Mouse (Mus musculus): ENCODE results near the gene Rbbp5. TPM values are rescaled to one million over a fixed set of nuclear protein-coding genes. Genes with fewer than 3 reads are reported as not detected.
"Not testable (repeated sequence)": the region's sequence is repeated elsewhere in the genome, so short reads cannot be mapped to it uniquely, and the experiment has no call there.

Gene Rbbp5
- 10 to 100 TPM; 14.2 to 20.0 TPM for total RNA-seq (2021)
- long read RNA-seq, experiment 1, partial matches to known transcripts, result 0 of 4 reads
- long read RNA-seq, experiment 1, other reads (novel, unspliced or antisense), result 2 of 4 reads
- long read RNA-seq, experiment 2, partial matches to known transcripts, result 0 of 3 reads
- long read RNA-seq, experiment 2, other reads (novel, unspliced or antisense), result 1 of 3 reads

- peak; percentile 79 to 89 for DNase-seq
- intact Hi-C loops (cut with DNase I), result loop anchor here (2.0 kb wide), 1 partner anchor 60 kb away; the partner anchor contains the start of gene Dstyk
Observed at GRCm38 (mm10) chr1:132476928-132477691, at the start of gene Rbbp5. Gene Rbbp5 (plus strand): TSS chr1:132477365.

- no peak for DNase-seq
- intact Hi-C loops (cut with DNase I), result no loop called here
Observed at GRCm38 (mm10) chr1:132430818-132431217, 46.3 kb upstream of the Rbbp5 start.

GRCm38 (mm10) chr1:132431716-132432115 is 45.4 kb upstream of the Rbbp5 start:
- peak; percentile 35 to 38 for DNase-seq
- intact Hi-C loops (cut with DNase I), result no loop called here

- no peak for DNase-seq
- intact Hi-C loops (cut with DNase I), result no loop called here
Observed at GRCm38 (mm10) chr1:132433349-132433748, 43.8 kb upstream of the Rbbp5 start.

- intact Hi-C loops (cut with DNase I), result loop anchor here (2.0 kb wide), 1 partner anchor 15 kb away; no protein-coding TSS in a partner anchor
- no peak for DNase-seq
Observed at GRCm38 (mm10) chr1:132434032-132434431, 43.1 kb upstream of the Rbbp5 start.

GRCm38 (mm10) chr1:132436320-132436958 is 40.7 kb upstream of the Rbbp5 start:
- intact Hi-C loops (cut with DNase I), result no loop called here
- peak; percentile 22 to 35 for DNase-seq

GRCm38 (mm10) chr1:132436960-132437359 is 40.2 kb upstream of the Rbbp5 start:
- no peak for DNase-seq
- intact Hi-C loops (cut with DNase I), result no loop called here

GRCm38 (mm10) chr1:132437389-132437788 is 39.8 kb upstream of the Rbbp5 start:
- DNase-seq, result no peak
- intact Hi-C loops (cut with DNase I), result no loop called here

GRCm38 (mm10) chr1:132440896-132441435 is 36.2 kb upstream of the Rbbp5 start:
- intact Hi-C loops (cut with DNase I), result loop anchor here (5.0 kb wide), 1 partner anchor 34 kb away; no protein-coding TSS in a partner anchor
- DNase-seq, result no peak

- no peak for DNase-seq
- intact Hi-C loops (cut with DNase I), result no loop called here
Observed at GRCm38 (mm10) chr1:132449742-132450141, 27.4 kb upstream of the Rbbp5 start.

- intact Hi-C loops (cut with DNase I), result no loop called here
- no peak for DNase-seq
Observed at GRCm38 (mm10) chr1:132464651-132465050, 12.5 kb upstream of the Rbbp5 start.

- no peak for DNase-seq
- intact Hi-C loops (cut with DNase I), result no loop called here
Observed at GRCm38 (mm10) chr1:132468926-132469325, 8.2 kb upstream of the Rbbp5 start.

- DNase-seq, result no peak
- intact Hi-C loops (cut with DNase I), result no loop called here
Observed at GRCm38 (mm10) chr1:132469519-132469918, 7.6 kb upstream of the Rbbp5 start.

- intact Hi-C loops (cut with DNase I), result loop anchor here (5.0 kb wide), 1 partner anchor 103 kb away; no protein-coding TSS in a partner anchor
- not testable (repeated sequence) for DNase-seq
Observed at GRCm38 (mm10) chr1:132470031-132470430, 7.1 kb upstream of the Rbbp5 start.

- intact Hi-C loops (cut with DNase I), result loop anchor here (5.0 kb wide), 1 partner anchor 104 kb away; no protein-coding TSS in a partner anchor
- DNase-seq, result no peak
Observed at GRCm38 (mm10) chr1:132471032-132471431, 6.1 kb upstream of the Rbbp5 start.

- intact Hi-C loops (cut with DNase I), result loop anchor here (5.0 kb wide), 1 partner anchor 104 kb away; no protein-coding TSS in a partner anchor
- no peak for DNase-seq
Observed at GRCm38 (mm10) chr1:132471499-132471898, 5.7 kb upstream of the Rbbp5 start.

GRCm38 (mm10) chr1:132472537-132472936 is 4.6 kb upstream of the Rbbp5 start:
- intact Hi-C loops (cut with DNase I), result loop anchor here (5.0 kb wide), 1 partner anchor 105 kb away; no protein-coding TSS in a partner anchor

GRCm38 (mm10) chr1:132474496-132474895 is 2.7 kb upstream of the Rbbp5 start:
- intact Hi-C loops (cut with DNase I), result loop anchor here (5.0 kb wide), 1 partner anchor 107 kb away; no protein-coding TSS in a partner anchor
- DNase-seq, result no peak

More at GRCm38 (mm10) chr1:132472537-132472936, 4.6 kb upstream of the Rbbp5 start:
- DNase-seq, result no peak

- intact Hi-C loops (cut with DNase I), result loop anchor here (2.0 kb wide), 1 partner anchor 60 kb away; the partner anchor contains the start of gene Dstyk
- no peak for DNase-seq
Observed at GRCm38 (mm10) chr1:132476575-132476927, 614 bp upstream of the Rbbp5 start.

- intact Hi-C loops (cut with DNase I), result no loop called here
- DNase-seq, result no peak
Observed at GRCm38 (mm10) chr1:132479438-132479837, 2.3 kb downstream of the Rbbp5 start.

- DNase-seq, result no peak
- intact Hi-C loops (cut with DNase I), result no loop called here
Observed at GRCm38 (mm10) chr1:132481619-132482018, 4.5 kb downstream of the Rbbp5 start.

Data from gastrocnemius, postnatal 36 days (tissue).